Mouse (Mus musculus): ENCODE measurements around the gene Aldh1b1.

- TF ChIP-seq CTCF (IDR thresholded peaks at IDR 0.05; ENCODE audit: extremely low read depth, insufficient read length, insufficient replicate concordance, low read depth, low read length) (no peak), POLR2A (IDR thresholded peaks at IDR 0.05; ENCODE audit: low read depth, low read length) (no peak)
These were observed 33.1 kb upstream of the Aldh1b1 start for GRCm38 (mm10) chr4:45765565-45766201.

All from small intestine, adult 2 months (tissue).